Mouse (Mus musculus) MN1 (cell line): Measurements from ENCODE around the gene Fam160b1.

Source experiments
- DNase-seq: peaks from one replicate; pipeline ENCODE4 v3.0.0-alpha.2; 2016; ENCODE audit warnings: low spot score

Gene Fam160b1

GRCm38 (mm10) chr19:57360341-57361130 is at the start of gene Fam160b1:
TSS of gene Fam160b1 (plus strand) at chr19:57360680.
- DNase-seq: peak; percentile 96

- no peak for DNase-seq
Observed at GRCm38 (mm10) chr19:57313226-57313625, 47.3 kb upstream of the Fam160b1 start.

GRCm38 (mm10) chr19:57313891-57314345 is 46.6 kb upstream of the Fam160b1 start:
- no peak for DNase-seq

- DNase-seq: peak; percentile 77
Observed at GRCm38 (mm10) chr19:57314346-57315012, 46.0 kb upstream of the Fam160b1 start, which contains the start of gene Ablim1. TSS of gene Ablim1 (minus strand) at chr19:57314919.

GRCm38 (mm10) chr19:57315013-57315565 is 45.4 kb upstream of the Fam160b1 start:
- DNase-seq: no peak

- no peak for DNase-seq
Observed at GRCm38 (mm10) chr19:57316597-57316996, 43.9 kb upstream of the Fam160b1 start.

GRCm38 (mm10) chr19:57320656-57321382 is 39.7 kb upstream of the Fam160b1 start:
- no peak for DNase-seq

GRCm38 (mm10) chr19:57321839-57322238 is 38.6 kb upstream of the Fam160b1 start:
- DNase-seq: no peak

GRCm38 (mm10) chr19:57322491-57322890 is 38.0 kb upstream of the Fam160b1 start:
- no peak for DNase-seq

- peak; percentile 73 for DNase-seq
Observed at GRCm38 (mm10) chr19:57323087-57323486, 37.4 kb upstream of the Fam160b1 start.

- DNase-seq: peak; percentile 75
Observed at GRCm38 (mm10) chr19:57325748-57326300, 34.7 kb upstream of the Fam160b1 start.

GRCm38 (mm10) chr19:57327679-57328078 is 32.8 kb upstream of the Fam160b1 start:
- no peak for DNase-seq

- DNase-seq: no peak
Observed at GRCm38 (mm10) chr19:57328269-57328668, 32.2 kb upstream of the Fam160b1 start.

- DNase-seq: peak; percentile 60
Observed at GRCm38 (mm10) chr19:57328792-57329191, 31.7 kb upstream of the Fam160b1 start.

GRCm38 (mm10) chr19:57330309-57330708 is 30.2 kb upstream of the Fam160b1 start:
- DNase-seq: no peak

- DNase-seq: no peak
Observed at GRCm38 (mm10) chr19:57331237-57331636, 29.2 kb upstream of the Fam160b1 start.

- DNase-seq: no peak
Observed at GRCm38 (mm10) chr19:57333356-57333755, 27.1 kb upstream of the Fam160b1 start.

- DNase-seq: no peak
Observed at GRCm38 (mm10) chr19:57335135-57335534, 25.3 kb upstream of the Fam160b1 start.

GRCm38 (mm10) chr19:57339281-57339864 is 21.1 kb upstream of the Fam160b1 start:
- DNase-seq: peak; percentile 44

- DNase-seq: no peak
Observed at GRCm38 (mm10) chr19:57340900-57341742, 19.4 kb upstream of the Fam160b1 start.
